Mouse (Mus musculus) telencephalon, adult 2 months (tissue): ENCODE data around the gene Ctns.

Experiments
- DNase-seq: peaks from one replicate; pipeline ENCODE4 v3.0.0-alpha.2; 2011; ENCODE audit warnings: low read depth, low spot score

Ctns gene

DNA sequence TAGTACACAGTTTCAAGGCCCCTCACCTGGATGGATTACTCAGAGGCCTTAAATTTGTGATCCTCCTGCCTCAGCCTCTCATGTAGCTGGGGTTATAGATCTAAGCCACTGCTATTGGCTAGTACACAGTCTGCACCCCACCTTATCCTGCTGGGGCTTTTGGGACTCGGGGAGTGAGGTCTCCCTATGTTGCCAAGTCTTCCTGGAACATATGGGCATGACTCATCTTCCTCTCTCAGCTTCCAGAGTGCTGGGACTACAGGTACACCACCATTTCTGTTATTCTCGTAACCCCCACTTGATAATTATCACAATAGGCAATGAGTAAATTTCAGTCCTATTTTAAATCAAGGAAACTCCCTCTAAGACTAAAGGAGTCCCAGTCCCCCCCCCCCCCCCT lies 4.4 kb downstream of the Ctns start:
- DNase-seq = no peak

DNA sequence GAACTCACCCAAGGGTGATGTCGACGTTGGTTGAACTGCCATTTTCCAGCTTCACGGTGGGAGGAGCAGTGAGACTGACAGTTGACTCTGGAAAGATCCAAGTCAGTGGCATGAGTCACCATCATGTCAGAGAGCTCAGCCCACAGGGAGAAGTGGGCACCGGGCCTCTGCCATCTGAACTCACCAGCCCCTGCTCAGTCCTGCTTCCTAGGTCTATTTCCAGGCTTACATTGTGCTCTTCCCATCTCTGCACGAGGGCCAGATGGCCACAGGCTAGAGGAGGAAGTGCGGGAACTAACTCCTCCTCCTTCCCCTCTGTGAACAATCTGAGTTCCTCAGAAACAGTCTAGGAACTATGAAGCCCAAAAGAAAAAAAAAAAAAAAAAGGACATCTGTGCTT lies 5.8 kb downstream of the Ctns start:
- DNase-seq = no peak

DNA sequence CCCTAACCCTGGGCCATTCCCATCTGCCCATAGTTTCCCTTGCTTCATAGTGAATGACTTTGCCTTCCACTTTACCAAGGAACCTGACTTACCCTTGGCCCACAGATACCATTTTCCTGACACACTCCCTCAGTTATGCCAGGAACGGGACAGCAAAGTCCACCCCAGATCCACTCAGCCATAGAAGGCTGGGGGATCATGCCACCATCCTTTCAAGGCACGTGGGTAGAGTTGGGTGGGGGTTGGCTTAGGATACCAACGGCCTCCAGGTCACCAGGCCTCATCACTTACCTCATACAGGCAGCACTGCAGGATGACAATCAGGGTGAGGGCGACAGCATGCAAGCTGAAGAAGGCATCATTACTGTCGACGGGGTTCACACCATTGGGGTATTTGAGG lies 11.6 kb downstream of the Ctns start:
- DNase-seq = no peak

- DNase-seq = no peak
Measured at GRCm38 (mm10) chr11:73185872-73186615, 12.8 kb downstream of the Ctns start.

DNA sequence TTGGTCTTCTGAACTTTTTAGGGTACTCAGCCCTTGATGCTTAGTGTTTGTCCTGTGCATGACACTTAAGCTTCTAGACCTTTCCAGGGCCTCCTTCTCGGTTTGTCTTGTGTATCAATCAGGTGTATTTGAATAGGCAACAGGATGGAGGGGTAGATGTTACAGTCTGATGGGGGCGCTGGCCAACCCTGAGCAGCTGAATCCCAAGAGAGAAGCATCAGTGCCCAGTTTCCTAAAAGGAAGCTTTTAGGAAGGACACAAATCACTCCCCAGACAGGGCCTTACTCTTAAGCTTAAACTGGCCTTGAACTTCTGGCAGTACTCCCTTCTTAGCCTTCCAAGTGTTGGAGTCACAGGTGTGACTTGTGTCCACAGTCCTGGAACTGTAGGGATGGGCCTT lies 20.9 kb downstream of the Ctns start:
- DNase-seq = no peak

DNA sequence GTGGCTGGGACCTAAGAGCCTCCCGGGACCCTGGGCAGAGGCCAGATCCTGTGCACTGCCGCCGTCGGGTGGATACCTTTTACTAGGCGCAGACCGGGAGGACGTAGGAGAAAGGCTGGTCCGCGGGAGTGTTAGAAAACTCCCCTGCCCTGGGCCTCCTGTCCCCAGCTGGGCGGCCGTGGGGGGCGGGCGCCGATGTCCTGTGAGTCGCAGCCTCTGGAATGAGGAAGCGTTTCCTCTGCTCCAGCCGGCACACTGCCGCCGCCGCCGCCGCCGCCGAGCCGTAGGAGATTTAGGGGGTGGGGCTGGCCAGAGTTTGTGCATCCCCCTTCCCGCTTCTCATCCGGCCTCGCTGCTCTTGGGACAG lies 21.4 kb downstream of the Ctns start:
- DNase-seq = no peak

GRCm38 (mm10) chr11:73176608-73177508 lies 22.0 kb downstream of the Ctns start, which contains the start of the genes Emc6 and Tax1bp3:
Gene Emc6, minus strand, starts transcription at chr11:73177037.
Gene Tax1bp3, plus strand, starts transcription at chr11:73177083.
- DNase-seq = peak; percentile 98

GRCm38 (mm10) chr11:73176186-73176585 lies 22.7 kb downstream of the Ctns start:
- DNase-seq = no peak

GRCm38 (mm10) chr11:73175612-73176011 lies 23.2 kb downstream of the Ctns start:
- no peak for DNase-seq

DNA sequence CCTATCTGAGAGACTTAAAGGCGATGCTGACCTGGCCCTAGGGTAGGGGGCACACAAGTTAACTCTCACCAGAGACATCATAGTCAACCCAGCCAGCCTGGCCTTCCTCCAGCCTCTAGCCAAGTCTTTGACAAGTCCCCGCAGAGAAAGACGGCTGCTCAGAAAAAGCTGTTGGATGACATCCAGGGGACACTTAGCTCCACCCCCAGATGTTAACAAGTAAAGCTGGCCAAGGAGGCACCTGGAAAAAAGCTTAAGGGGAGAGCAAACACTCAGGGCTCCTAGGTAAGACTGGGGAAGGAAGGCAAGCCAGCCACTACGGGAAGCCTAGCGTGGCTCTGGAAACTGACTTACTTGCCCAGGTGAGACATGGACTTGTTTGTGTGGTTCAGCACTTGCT lies 26.7 kb downstream of the Ctns start:
- no peak for DNase-seq

GRCm38 (mm10) chr11:73169231-73169630 lies 29.6 kb downstream of the Ctns start:
- DNase-seq = no peak

DNA sequence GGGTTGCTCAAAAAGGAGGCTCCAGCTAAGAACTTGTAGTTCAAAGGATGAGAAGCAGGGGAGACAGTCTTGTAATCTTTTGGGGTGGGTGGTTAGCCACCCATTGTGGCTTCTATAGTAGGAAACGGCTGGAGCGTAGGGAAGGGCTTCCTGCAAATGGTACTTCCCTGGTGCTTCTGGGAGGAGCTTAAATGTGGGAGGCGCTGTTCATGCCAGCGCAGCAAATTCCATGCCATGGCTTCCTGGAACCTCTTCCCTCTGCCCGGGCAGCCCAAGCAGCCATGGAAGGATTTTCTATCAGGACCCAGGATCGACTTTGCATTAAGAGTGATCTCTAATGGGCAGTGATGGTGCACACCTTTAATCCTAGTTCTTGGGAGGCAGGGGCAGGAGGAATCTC lies 30.3 kb downstream of the Ctns start:
- no peak for DNase-seq

DNA sequence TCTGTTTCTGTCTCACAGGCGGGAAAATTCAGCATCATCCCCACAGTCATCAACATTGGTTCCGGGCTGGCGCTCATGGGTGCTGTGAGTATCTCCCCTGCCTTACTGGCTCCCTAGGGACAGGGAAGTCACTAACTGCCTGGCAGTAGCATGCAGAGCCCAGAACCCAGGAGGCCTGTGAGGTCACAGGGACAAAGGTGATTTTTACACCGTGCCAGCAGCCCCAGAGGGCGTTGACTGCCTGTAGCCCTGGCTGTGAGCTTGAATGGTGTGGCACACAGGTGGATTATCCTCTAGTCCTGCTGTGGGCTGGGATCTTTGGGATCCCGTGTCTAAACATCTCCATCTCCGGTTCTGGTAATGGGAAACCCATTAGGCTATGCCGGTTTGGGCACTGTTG lies 30.8 kb downstream of the Ctns start:
- DNase-seq = no peak

GRCm38 (mm10) chr11:73162284-73162683 lies 36.6 kb downstream of the Ctns start:
- DNase-seq = no peak

DNA sequence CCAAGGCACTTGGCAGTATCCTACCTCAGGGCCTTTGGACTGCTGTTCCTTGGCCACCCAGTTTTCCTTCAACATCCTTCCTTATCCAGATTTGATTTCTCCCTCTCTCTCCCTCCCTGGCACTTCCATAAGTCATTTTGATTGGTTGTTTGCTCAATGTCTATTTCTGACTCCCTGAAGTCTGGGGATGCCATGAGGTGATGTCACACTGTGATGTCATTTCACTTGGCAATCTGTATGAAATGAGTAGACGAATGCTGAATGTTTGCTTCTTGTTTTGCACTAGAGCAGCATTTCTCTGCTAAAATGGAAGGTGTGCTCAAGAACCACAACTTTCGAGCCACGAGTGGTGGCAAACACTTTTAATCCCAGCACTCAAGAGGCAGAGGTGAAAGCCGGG lies 37.2 kb downstream of the Ctns start:
- no peak for DNase-seq

- no peak for DNase-seq
Measured at GRCm38 (mm10) chr11:73160811-73161200, 38.0 kb downstream of the Ctns start.

DNA sequence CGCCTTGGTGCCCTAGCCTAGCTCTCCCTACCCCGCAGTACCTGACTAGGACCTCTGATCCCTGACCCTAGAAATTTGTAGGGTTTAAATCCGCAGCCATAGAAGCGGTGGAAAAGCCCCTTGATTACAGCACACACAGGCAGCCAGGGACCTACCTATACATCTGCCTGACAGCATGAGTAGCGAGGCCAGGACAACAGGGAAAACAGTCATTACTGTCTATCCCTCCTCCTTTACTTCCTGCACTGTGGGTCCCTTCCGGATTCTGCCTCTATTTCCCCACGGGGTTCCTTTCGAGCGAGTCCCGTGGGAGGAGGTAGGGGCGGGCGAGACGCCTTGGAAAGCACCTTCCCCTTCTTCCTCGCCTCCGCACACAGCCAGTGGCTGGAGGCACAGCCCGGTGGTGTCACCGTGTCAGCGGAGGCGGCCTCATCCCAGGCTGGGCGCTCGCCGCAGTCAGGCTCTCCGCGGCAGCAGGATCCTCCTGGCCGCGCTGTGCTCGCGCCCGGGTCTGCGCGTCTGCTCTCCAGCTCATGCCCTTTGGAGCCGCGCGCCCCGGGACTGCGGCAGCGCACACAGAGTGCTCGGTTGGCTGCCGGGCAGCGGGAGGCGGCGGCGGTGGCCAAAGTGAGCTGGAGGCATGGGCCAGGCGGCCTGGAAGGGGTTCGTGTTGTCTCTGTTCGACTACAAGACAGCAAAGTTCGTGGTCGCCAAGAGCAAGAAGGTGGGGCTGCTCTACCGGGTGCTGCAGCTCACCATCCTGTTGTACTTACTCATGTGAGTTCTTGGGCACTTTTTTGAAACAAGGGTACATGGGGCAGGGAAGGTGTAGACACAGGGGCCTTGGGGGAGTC lies 38.7 kb downstream of the Ctns start, which contains the start of gene P2rx5:
TSS of gene P2rx5 (plus strand) at position 465 of the 854 bp plus-strand sequence.
- DNase-seq = no peak

DNA sequence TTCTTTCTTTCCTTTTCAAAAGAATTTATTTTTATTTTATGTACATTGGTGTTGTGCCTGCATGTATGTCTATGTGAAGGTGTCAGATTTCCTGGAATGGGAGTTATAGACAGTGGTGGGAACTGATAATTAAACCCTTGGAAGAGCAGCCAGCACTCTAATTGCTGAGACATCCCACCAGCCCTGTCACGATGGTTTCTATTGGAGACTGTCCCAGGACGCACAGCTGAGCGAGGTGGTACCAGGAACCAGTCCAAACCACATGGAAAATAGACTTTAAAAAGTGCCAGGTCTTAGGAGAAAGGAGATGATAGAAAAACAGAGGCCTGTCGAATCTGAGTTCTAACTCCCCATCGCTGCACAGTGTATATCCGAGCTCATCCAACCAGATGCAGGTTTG lies 43.8 kb downstream of the Ctns start:
- DNase-seq = no peak

DNA sequence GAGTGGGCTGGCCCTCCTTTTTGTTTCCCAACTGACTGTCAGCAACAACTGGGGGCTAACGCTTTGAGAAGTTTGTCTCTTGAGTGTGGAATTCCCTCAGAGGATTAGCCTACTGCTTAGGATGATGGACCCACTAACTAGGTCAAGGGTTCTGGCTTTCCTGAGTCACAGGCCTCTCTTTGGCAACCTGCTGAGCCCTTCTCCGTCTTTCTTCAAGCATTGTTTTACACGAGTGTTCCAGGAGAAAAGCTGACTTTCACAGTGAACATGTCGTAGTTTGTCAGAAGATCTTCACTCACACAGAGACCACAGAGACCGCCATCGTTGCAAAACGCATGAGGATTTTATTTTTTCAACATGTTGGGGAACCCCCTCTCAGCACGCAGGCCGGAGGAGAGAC lies 50.6 kb downstream of the Ctns start:
- DNase-seq = no peak

DNA sequence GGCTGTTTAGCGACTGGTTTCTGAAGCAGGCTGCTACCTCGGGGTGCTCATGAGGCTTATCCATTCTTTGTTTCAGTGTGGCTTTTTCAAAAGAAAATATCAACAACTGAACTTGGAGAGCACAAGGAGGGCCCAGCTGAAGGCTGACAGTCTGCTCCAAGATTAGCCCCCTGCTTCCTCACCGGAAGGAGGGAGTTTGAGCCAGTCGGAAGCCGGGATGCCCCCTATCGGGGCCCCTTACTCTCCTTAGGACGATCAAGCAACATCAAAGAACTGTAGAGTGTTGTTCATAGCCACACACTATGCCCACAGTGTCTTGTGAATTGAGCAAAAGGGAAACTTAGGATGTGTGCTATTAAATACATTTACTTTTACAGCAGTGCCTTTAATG lies 51.9 kb downstream of the Ctns start:
- no peak for DNase-seq

DNA sequence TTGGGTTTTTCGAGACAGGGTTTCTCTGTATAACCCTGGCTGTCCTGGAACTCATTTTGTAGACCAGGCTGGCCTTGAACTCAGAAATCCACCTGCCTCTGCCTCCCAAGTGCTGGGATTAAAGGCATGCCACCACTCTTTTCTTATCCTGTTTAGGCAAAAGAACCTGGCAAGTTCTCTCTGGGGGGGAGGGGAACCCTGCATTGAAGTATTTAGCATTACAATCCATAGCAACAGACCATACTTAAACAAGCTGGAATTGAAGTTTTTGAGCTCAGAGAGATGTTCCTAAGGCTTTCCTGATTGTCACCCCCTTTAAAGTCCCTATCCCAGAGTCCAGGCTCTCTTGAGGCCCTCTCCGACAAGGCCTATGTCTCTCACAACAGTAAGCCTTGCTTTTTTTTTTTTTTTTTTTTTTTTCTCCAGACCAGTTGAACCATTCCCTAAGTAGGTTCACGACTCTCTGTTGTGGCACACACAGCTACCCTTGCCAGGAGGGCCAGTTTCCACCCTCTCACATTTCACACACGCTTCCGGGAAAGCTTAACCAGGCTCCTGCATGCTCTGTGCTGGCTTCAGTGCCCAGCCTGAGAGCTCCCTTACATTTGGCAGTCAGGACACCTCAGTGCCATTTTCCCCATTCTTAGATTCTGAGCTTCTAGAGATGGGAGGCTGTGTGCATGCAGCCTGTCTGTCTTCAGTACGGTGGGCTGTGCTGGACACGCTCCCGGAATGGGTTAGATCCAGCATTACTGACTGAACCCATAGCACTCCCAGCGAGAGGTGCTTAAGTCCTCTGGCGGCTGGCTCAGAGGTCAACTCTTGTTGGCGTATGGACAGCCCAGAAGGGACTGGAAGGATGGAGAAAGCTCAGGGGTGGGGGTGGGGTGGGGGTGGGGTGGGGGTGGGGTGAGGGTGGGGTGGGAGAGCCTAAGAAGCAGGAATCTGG lies 52.5 kb downstream of the Ctns start:
- DNase-seq = no peak
